In genomic region chr13:100832188-100832587, GRCm38 (mm10) we compare ENCODE assay signal across 8 mouse cellular contexts. TPM values are rescaled to one million over a fixed set of nuclear protein-coding genes. Genes with fewer than 3 reads are reported as not detected.
DNase-seq lines count a peak whose midpoint lies in the region; ATAC-seq and TF ChIP-seq lines count a peak whose summit lies in the region.

No protein-coding gene starts in this region.

- H3K4me3 ChIP-seq in heart, embryonic 14.5 days (ENCODE audit: control insufficient read depth in 1 of 2, insufficient read depth in 1 of 2, low read depth in 1 of 2, low read length in 2 of 2), result peak overlapping the region; percentile 58 to 99
- peak overlapping the region; percentile 100 for H3K4me3 ChIP-seq in heart, postnatal 0 days (ENCODE audit: low read depth, low read length)
- peak overlapping the region; percentile 98 for H3K4me3 ChIP-seq in midbrain, embryonic 11.5 days (ENCODE audit: low read depth, low read length)

- TF ChIP-seq EP300 in heart, postnatal 0 days (IDR thresholded peaks at IDR 0.05; ENCODE audit: low read depth), result no peak

- no peak for DNase-seq in heart, adult 9 months (ENCODE audit: low spot score in 2 of 2)
- peak; percentile 23 for DNase-seq in MN1 (ENCODE audit: low spot score)
- peak; percentile 12 for DNase-seq in heart, postnatal 0 days (ENCODE audit: low spot score)
- peak; percentile 90 for DNase-seq in midbrain, embryonic 11.5 days (ENCODE audit: low spot score, missing footprints)
- DNase-seq in gastrocnemius, postnatal 25 days, result no peak
- DNase-seq in spleen, postnatal 4 days (ENCODE audit: low spot score in 2 of 2), result no peak
- no peak for DNase-seq in cerebellum, postnatal 10 days

- H3K27ac ChIP-seq in heart, embryonic 14.5 days (replicated peaks in 1 of 2; ENCODE audit: control insufficient read depth in 1 of 2, insufficient read depth in 1 of 2, low read depth in 2 of 2, low read length in 2 of 2), result peak overlapping the region; percentile 67 to 94; a peak in 3 of 4 replicates
- peak overlapping the region; percentile 97 for H3K27ac ChIP-seq in heart, postnatal 0 days (ENCODE audit: low read depth)
- H3K27ac ChIP-seq in midbrain, embryonic 11.5 days (ENCODE audit: low read depth, low read length), result no peak overlapping the region

- no peak for TF ChIP-seq CTCF in heart, postnatal 0 days (IDR thresholded peaks at IDR 0.05; ENCODE audit: low read depth)

- H3K4me1 ChIP-seq in heart, embryonic 14.5 days (ENCODE audit: control insufficient read depth in 2 of 2, insufficient read depth in 2 of 2, low read length in 2 of 2), result peaks cover 3 to 17% of the 10 kb centered on the region in 2 experiments; a peak in 2 of 4 replicates
- H3K4me1 ChIP-seq in heart, postnatal 0 days (ENCODE audit: control insufficient read depth, insufficient read depth), result peaks cover 19% of the 10 kb centered on the region; the same call in 1 of the 2 replicates
- peaks cover 8% of the 10 kb centered on the region; the same call in 1 of the 2 replicates for H3K4me1 ChIP-seq in midbrain, embryonic 11.5 days (ENCODE audit: control insufficient read depth, insufficient read depth, low read length)

- peak overlapping the region; percentile 83 for H3K4me2 ChIP-seq in heart, embryonic 14.5 days (ENCODE audit: low read length)
- peak overlapping the region; percentile 91 for H3K4me2 ChIP-seq in heart, postnatal 0 days (ENCODE audit: low read depth, low read length)
- H3K4me2 ChIP-seq in midbrain, embryonic 11.5 days, result peak overlapping the region; percentile 49

- no peaks in the 10 kb centered on the region for H3K27me3 ChIP-seq in heart, embryonic 14.5 days (ENCODE audit: control insufficient read depth, insufficient read depth, low read length)
- H3K27me3 ChIP-seq in heart, postnatal 0 days (ENCODE audit: control insufficient read depth, insufficient read depth, low read length), result no peaks in the 10 kb centered on the region
- H3K27me3 ChIP-seq in midbrain, embryonic 11.5 days (ENCODE audit: control insufficient read depth, insufficient read depth, low read length), result no peaks in the 10 kb centered on the region

- peak overlapping the region; percentile 99 for H3K9ac ChIP-seq in heart, embryonic 14.5 days (ENCODE audit: low read length)
- peak overlapping the region; percentile 98 for H3K9ac ChIP-seq in heart, postnatal 0 days (replicated peaks; ENCODE audit: low read depth, low read length)
- H3K9ac ChIP-seq in midbrain, embryonic 11.5 days (ENCODE audit: low read length), result peak overlapping the region; percentile 93

- ATAC-seq in heart, embryonic 14.5 days (ENCODE audit: insufficient number of reproducible peaks, insufficient read depth, low FRiP score, low read depth), result no peak
- ATAC-seq in heart, postnatal 0 days (ENCODE audit: insufficient read depth, low read depth), result no peak
- no peak for ATAC-seq in midbrain, embryonic 11.5 days (ENCODE audit: low FRiP score)

- no peaks in the 10 kb centered on the region for H3K9me3 ChIP-seq in heart, embryonic 14.5 days (ENCODE audit: control insufficient read depth, low read length)
- H3K9me3 ChIP-seq in heart, postnatal 0 days (replicated peaks; ENCODE audit: control insufficient read depth, low read length), result no peaks in the 10 kb centered on the region
- no peaks in the 10 kb centered on the region for H3K9me3 ChIP-seq in midbrain, embryonic 11.5 days (ENCODE audit: control insufficient read depth, low read length)

- peaks cover 12% of the 10 kb centered on the region for H3K36me3 ChIP-seq in heart, embryonic 14.5 days (ENCODE audit: control insufficient read depth, insufficient read depth, low read length)
- H3K36me3 ChIP-seq in heart, postnatal 0 days (replicated peaks; ENCODE audit: control insufficient read depth, insufficient read depth, low read length), result peaks cover 11% of the 10 kb centered on the region
- H3K36me3 ChIP-seq in midbrain, embryonic 11.5 days (ENCODE audit: control insufficient read depth, insufficient read depth, low read length), result no peaks in the 10 kb centered on the region

- 1% methylated on average over 8 of the region's 8 CpGs for WGBS in heart, embryonic 14.5 days
- WGBS in heart, postnatal 0 days, result 1% methylated on average over 8 of the region's 8 CpGs
- WGBS in midbrain, embryonic 11.5 days, result 13% methylated on average over 8 of the region's 8 CpGs

RNA-seq across cellular contexts. Expression of gene Slc30a5, which starts 1.0 kb away (rescaled TPM):
- 38.5 and 41.9 TPM in 2 replicates for polyA plus RNA-seq in heart, embryonic 14.5 days (2014; fragmentation: Nextera tagmentation; extraction: Ambion mirVana)
- total RNA-seq in heart, postnatal 0 days (2014; rRNA removed; ENCODE audit: low replicate concordance), result 41.1 and 46.0 TPM in 2 replicates
- polyA plus RNA-seq in heart, postnatal 0 days (2015; fragmentation: Nextera tagmentation; extraction: Ambion mirVana), result 21.1 and 23.7 TPM in 2 replicates
- polyA plus RNA-seq in midbrain, embryonic 11.5 days (2014; fragmentation: Nextera tagmentation; extraction: Ambion mirVana), result 45.7 and 46.2 TPM in 2 replicates
- 10 to 100 TPM; 10.5 to 11.3 TPM for total RNA-seq in gastrocnemius, postnatal 25 days (2021)

RNA-seq across cellular contexts. Expression of gene Ccnb1, which starts 45.8 kb away (rescaled TPM):
- polyA plus RNA-seq in heart, embryonic 14.5 days (2014; fragmentation: Nextera tagmentation; extraction: Ambion mirVana), result 188 and 214 TPM in 2 replicates
- 88.5 and 95.0 TPM in 2 replicates for total RNA-seq in heart, postnatal 0 days (2014; rRNA removed; ENCODE audit: low replicate concordance)
- 48.9 and 56.9 TPM in 2 replicates for polyA plus RNA-seq in heart, postnatal 0 days (2015; fragmentation: Nextera tagmentation; extraction: Ambion mirVana)
- polyA plus RNA-seq in midbrain, embryonic 11.5 days (2014; fragmentation: Nextera tagmentation; extraction: Ambion mirVana), result 415 and 420 TPM in 2 replicates
- 1 to 10 TPM; 1.0 to 1.2 TPM for total RNA-seq in gastrocnemius, postnatal 25 days (2021)

RNA-seq across cellular contexts. Expression of gene Cenph, which starts 56.5 kb away (rescaled TPM):
- polyA plus RNA-seq in heart, embryonic 14.5 days (2014; fragmentation: Nextera tagmentation; extraction: Ambion mirVana), result 18.0 and 18.1 TPM in 2 replicates
- 2.2 TPM in 1 of 2 replicates, not detected in the other for total RNA-seq in heart, postnatal 0 days (2014; rRNA removed; ENCODE audit: low replicate concordance)
- polyA plus RNA-seq in heart, postnatal 0 days (2015; fragmentation: Nextera tagmentation; extraction: Ambion mirVana), result 5.6 and 7.3 TPM in 2 replicates
- polyA plus RNA-seq in midbrain, embryonic 11.5 days (2014; fragmentation: Nextera tagmentation; extraction: Ambion mirVana), result 56.2 and 60.8 TPM in 2 replicates
- total RNA-seq in gastrocnemius, postnatal 25 days (2021), result not detected

Comparison
In these comparisons a context has a peak if more than half of its experiments do, and no peak if none do; other contexts are left out.
1. DNase-seq: peak in MN1 (single experiment), heart, postnatal 0 days (single experiment) and midbrain, embryonic 11.5 days (single experiment); none in heart, adult 9 months (0 of 2), gastrocnemius, postnatal 25 days (single experiment), spleen, postnatal 4 days (0 of 2) and cerebellum, postnatal 10 days (0 of 2).
2. Peak in every context shown above with its lines, with median percentiles within 50 percentile points of each other: H3K4me2 ChIP-seq, H3K4me3 ChIP-seq and H3K9ac ChIP-seq.